Mouse (Mus musculus) hindbrain, embryonic 12.5 days (tissue): Measurements from ENCODE around the gene 5430403G16Rik. TPM values are rescaled to one million over a fixed set of nuclear protein-coding genes. Genes with fewer than 3 reads are reported as not detected.
"Not testable (repeated sequence)": the region's sequence is repeated elsewhere in the genome, so short reads cannot be mapped to it uniquely, and the experiment has no call there.

ENCODE experiments used
- ATAC-seq: fragments of 200-750 bp; cut with Nextera tagmentation; 2 replicates; pipeline ENCODE4 v1.8.0; 2017; ENCODE audit warnings: moderate TSS enrichment; ENCODE audit not compliant: low FRiP score
- H3K27ac ChIP-seq: fragments of 300-500 bp; sonication (generic); 2 replicates; pipeline ENCODE4 v1.5.1; 2016; ENCODE audit warnings: mild to moderate bottlenecking
- H3K27me3 ChIP-seq: fragments of 300-500 bp; sonication (generic); 2 replicates; pipeline ENCODE4 v1.6.1; 2016; ENCODE audit warnings: mild to moderate bottlenecking
- H3K36me3 ChIP-seq: fragments of 300-500 bp; sonication (generic); 2 replicates; pipeline ENCODE4 v1.6.1; 2016; ENCODE audit warnings: mild to moderate bottlenecking
- H3K4me1 ChIP-seq: fragments of 300-500 bp; sonication (generic); 2 replicates; pipeline ENCODE4 v1.6.1; 2016
- H3K4me2 ChIP-seq: fragments of 300-500 bp; sonication (generic); replicated peaks from 2 replicates; pipeline ENCODE4 v1.6.1; 2016; ENCODE audit warnings: mild to moderate bottlenecking
- H3K4me3 ChIP-seq: fragments of 300-500 bp; sonication (generic); 2 replicates; pipeline ENCODE4 v1.5.1; 2016; ENCODE audit warnings: mild to moderate bottlenecking
- H3K9ac ChIP-seq: fragments of 300-500 bp; sonication (generic); 2 replicates; pipeline ENCODE4 v1.6.1; 2016; ENCODE audit warnings: mild to moderate bottlenecking, moderate library complexity
- H3K9me3 ChIP-seq: fragments of 300-500 bp; sonication (generic); replicated peaks from 2 replicates; pipeline ENCODE4 v1.6.1; 2016; ENCODE audit warnings: mild to moderate bottlenecking
- WGBS: fragments of 180-500 bp; shearing (Covaris S2); methylation state at CpG from one replicate; pipeline ENCODE4 v1.1.7; 2016; 5-methylcytosine and 5-hydroxymethylcytosine counted together
- polyA plus RNA-seq: library from polyadenylated mRNA; unstranded; fragments of >200 nt; fragmentation: Nextera tagmentation; extraction: Ambion mirVana; gene quantifications from 2 replicates; pipeline ENCODE4 v1.2.1, GENCODE M21; 2016

Gene 5430403G16Rik
- 2.1 and 2.4 TPM in 2 replicates for polyA plus RNA-seq

DNA sequence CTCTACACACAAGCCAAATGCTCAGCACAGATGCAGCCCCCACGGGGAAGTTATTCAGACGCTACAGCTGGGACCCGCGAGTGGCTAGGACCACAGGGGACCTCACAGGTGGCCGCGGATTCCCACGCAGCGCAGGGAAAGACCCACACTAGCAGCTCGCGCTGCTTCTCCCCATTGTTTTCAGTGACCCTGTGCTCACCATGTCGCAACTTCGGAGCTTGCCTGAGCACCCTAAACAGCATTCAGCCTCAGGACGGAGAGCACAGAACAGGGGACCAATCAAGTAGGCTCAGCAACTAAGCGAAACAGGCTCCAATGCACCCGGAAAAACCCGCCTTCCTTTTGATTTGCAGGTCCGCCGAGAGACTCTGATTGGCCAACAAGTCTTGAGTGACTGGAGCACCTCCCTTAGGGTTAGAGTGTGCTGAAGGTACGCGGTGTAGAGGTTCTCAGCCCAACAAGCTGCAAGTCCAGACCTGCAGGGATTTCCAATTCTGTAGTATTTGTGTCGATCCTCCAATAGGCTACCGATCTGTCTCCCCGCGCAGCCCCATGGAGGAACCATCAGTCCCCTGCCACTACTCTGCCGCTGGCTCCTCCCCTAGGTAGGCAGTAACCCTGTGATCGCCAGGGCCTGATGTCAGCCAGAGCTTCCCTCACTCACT lies at the start of gene 5430403G16Rik:
Gene 5430403G16Rik (minus strand): TSS at position 505 of the 665 bp plus-strand sequence.
- H3K9ac ChIP-seq, result peak within 1 kb of the TSS; percentile 63
- peak within 1 kb of the TSS; percentile 45; the same call in 1 of the 2 replicates for H3K27ac ChIP-seq
- not testable (repeated sequence) for H3K27me3 ChIP-seq, H3K4me1 ChIP-seq, H3K9me3 ChIP-seq, H3K36me3 ChIP-seq
- H3K4me3 ChIP-seq, result peak within 1 kb of the TSS; percentile 54
- peak; percentile 99 for ATAC-seq
- under 1% methylated on average over 26 of the region's 26 CpGs for WGBS
- H3K4me2 ChIP-seq, result peak within 1 kb of the TSS; percentile 75

DNA sequence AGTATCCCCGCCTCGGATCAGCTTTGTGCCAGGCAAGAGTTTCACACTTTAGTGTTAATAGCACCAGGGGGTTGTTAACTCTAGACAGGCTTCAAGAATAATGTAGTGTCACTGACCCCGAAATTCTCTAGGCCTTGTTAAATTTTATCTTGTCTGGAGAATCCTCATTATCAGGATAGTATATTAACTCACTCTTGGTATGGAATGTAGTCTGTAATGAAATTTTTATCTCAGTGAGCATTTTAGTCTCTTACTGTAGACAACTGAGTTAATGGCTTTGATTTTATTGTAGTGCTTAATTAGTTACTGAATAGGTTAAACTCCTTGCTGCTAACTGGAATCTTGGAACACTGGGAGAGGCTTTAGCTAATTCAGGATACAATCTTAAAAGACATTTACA lies 26.5 kb upstream of the 5430403G16Rik start:
- 79% methylated on average over 3 of the region's 3 CpGs for WGBS
- not testable (repeated sequence) for H3K9me3 ChIP-seq, ATAC-seq

GRCm38 (mm10) chr5:109691205-109691965 lies 544 bp upstream of the 5430403G16Rik start:
- not testable (repeated sequence) for H3K9me3 ChIP-seq, H3K4me1 ChIP-seq, H3K27me3 ChIP-seq, H3K9ac ChIP-seq, H3K36me3 ChIP-seq, H3K27ac ChIP-seq
- peak; percentile 12; the same call in 1 of the 2 replicates for ATAC-seq
- peak overlapping the region; percentile 75 for H3K4me2 ChIP-seq
- WGBS, result 61% methylated on average over 5 of the region's 5 CpGs
- peak overlapping the region; percentile 54 for H3K4me3 ChIP-seq

More for the DNA sequence above, 26.5 kb upstream of the 5430403G16Rik start:
- not testable (repeated sequence) for H3K27me3 ChIP-seq, H3K4me3 ChIP-seq, H3K4me2 ChIP-seq, H3K4me1 ChIP-seq, H3K36me3 ChIP-seq, H3K27ac ChIP-seq, H3K9ac ChIP-seq

- Histone ChIP-seq H3K4me3 (no peak overlapping the region), H3K27ac (no peak overlapping the region), H3K36me3 (no peaks in the 10 kb centered on the region), H3K27me3 (no peaks in the 10 kb centered on the region), H3K9me3 (0 out of 2 replicates have a peak, but pooled peaks cover 13% of the 10 kb centered on the region), H3K9ac (no peak overlapping the region), H3K4me2 (no peak overlapping the region), H3K4me1 (no peaks in the 10 kb centered on the region)
- no peak for ATAC-seq
- 69% methylated on average over 4 of the region's 4 CpGs for WGBS
Observed at GRCm38 (mm10) chr5:109682921-109683320, 7.9 kb downstream of the 5430403G16Rik start.

Other genes starting within 250 kb of the 5430403G16Rik start
- 8.8 and 9.0 TPM in 2 replicates for gene Crlf2, start 132.0 kb downstream of the 5430403G16Rik start, polyA plus RNA-seq
- gene 4930522L14Rik, start 60.8 kb upstream of the 5430403G16Rik start, polyA plus RNA-seq, result 5.1 and 6.0 TPM in 2 replicates
- 0.52 and 0.53 TPM in 2 replicates for gene Gm15446, start 232.4 kb upstream of the 5430403G16Rik start, polyA plus RNA-seq